Mouse (Mus musculus): ENCODE results near the gene BC049352.

DNA sequence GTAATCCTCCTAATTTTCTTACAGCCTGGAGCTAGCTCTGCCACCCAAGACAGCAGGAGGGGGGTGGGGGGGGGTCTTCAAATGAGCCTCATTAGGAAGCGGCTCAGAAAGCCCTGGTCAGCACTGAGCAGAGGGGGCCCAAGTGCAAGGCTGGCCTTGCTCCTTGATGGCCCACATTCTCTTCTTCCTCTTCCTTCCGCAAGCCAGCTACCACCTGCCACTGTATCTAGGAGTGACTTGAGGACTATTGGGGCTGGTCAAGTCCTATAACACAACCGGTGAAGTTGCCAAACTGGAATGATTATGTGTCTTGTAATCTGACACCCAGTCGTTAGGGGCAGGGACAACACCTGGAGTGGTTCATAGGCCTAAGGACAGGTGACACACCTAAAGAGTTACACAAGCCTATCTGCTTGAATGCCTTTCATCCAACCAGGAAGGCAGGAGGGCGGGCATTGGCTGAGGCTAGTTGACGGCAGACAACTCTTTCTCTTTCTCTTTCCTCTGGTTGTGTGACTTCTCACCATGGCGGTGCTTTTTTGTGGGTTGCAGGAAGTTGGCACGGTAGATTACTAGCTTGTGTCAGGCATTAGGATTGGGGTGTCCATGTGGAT, 22.1 kb downstream of the BC049352 start, which contains the start of gene Tmprss4:
- TF ChIP-seq CTCF (IDR thresholded peaks at IDR 0.05; ENCODE audit: control insufficient read depth, insufficient read depth, low read length): no peak
- TF ChIP-seq POLR2A (IDR thresholded peaks at IDR 0.05; ENCODE audit: borderline replicate concordance, control insufficient read depth, low read depth, low read length): no peak
